Mouse (Mus musculus) liver, embryonic 14.5 days (tissue): Measurements from ENCODE around the gene Rhbdl1.

Experiments used
- CTCF ChIP-seq: IDR thresholded peaks from 2 replicates; pipeline ENCODE4 v1.5.1; 2016; ENCODE audit warnings: antibody characterized with exemption, low read depth, control low read depth
- EP300 ChIP-seq: IDR thresholded peaks from 2 replicates; pipeline ENCODE4 v1.6.1; 2016; ENCODE audit warnings: antibody characterized with exemption, low read depth

DNA sequence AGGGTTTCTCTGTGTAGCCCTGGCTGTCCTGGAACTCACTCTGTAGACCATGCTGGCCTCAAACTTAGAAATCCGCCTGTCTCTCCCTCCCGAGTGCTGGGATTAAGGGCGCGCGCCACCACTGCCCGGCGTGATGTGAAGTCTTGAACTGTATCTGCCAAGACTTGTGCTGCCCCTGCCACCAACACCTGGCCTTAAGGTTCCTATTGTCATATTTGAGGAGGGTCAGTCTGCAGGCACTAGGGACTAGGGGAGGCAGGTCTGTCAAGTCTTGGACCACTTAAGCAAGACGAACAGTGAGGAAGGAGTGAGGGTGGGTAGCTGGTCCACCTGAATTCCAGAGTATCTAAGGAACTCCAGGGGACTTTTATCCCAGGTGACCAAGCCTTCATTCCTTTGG is 32.4 kb upstream of the Rhbdl1 start:
- no peak for TF ChIP-seq CTCF
- no peak for TF ChIP-seq EP300
